Mouse (Mus musculus) hindbrain, postnatal 0 days (tissue): ENCODE data around the gene Tagln2. TPM values are rescaled to one million over a fixed set of nuclear protein-coding genes. Genes with fewer than 3 reads are reported as not detected.
A peak's percentile ranks its signal among the peaks of the same experiment; 100 is the strongest.

Experiments
- ATAC-seq: fragments of 200-750 bp; cut with Nextera tagmentation; 2 replicates; pipeline ENCODE4 v1.8.0; 2017; ENCODE audit warnings: mild to moderate bottlenecking, moderate TSS enrichment, moderate library complexity
- DNase-seq: peaks from one replicate; pipeline ENCODE4 v3.0.0-alpha.2; 2015; ENCODE audit warnings: low spot score
- H3K27ac ChIP-seq: fragments of 300-500 bp; sonication (generic); 2 replicates; pipeline ENCODE4 v1.5.1; 2014; ENCODE audit warnings: mild to moderate bottlenecking
- H3K27me3 ChIP-seq: fragments of 300-500 bp; sonication (generic); 2 replicates; pipeline ENCODE4 v1.6.1; 2014; ENCODE audit warnings: low read length, mixed read lengths; ENCODE audit not compliant: insufficient read depth
- H3K36me3 ChIP-seq: fragments of 300-500 bp; sonication (generic); 2 replicates; pipeline ENCODE4 v1.6.1; 2014; ENCODE audit warnings: low read length, mixed read lengths; ENCODE audit not compliant: insufficient read depth
- H3K4me1 ChIP-seq: fragments of 300-500 bp; sonication (generic); 2 replicates; pipeline ENCODE4 v1.6.1; 2014; ENCODE audit warnings: antibody characterized with exemption, low read length, mixed read lengths; ENCODE audit not compliant: insufficient read depth
- H3K4me2 ChIP-seq: fragments of 300-500 bp; sonication (generic); 2 replicates; pipeline ENCODE4 v1.6.1; 2014; ENCODE audit warnings: low read depth, mild to moderate bottlenecking, low read length, moderate library complexity, mixed read lengths
- H3K4me3 ChIP-seq: fragments of 300-500 bp; sonication (generic); 2 replicates; pipeline ENCODE4 v1.5.1; 2014; ENCODE audit warnings: low read length
- H3K9ac ChIP-seq: fragments of 300-500 bp; sonication (generic); replicated peaks from 2 replicates; pipeline ENCODE4 v1.6.1; 2014; ENCODE audit warnings: mild to moderate bottlenecking, low read length, moderate library complexity, mixed read lengths
- H3K9me3 ChIP-seq: fragments of 300-500 bp; sonication (generic); 2 replicates; pipeline ENCODE4 v1.6.1; 2016; ENCODE audit warnings: low read length, mixed read lengths
- CTCF ChIP-seq: IDR thresholded peaks from 2 replicates; pipeline ENCODE4 v1.5.1; 2016; ENCODE audit warnings: antibody characterized with exemption, control low read depth, low read depth
- WGBS: fragments of 180-500 bp; shearing (Covaris S2); extraction: QIAGEN DNeasy Blood & Tissue Kit; methylation state at CpG from one replicate; pipeline ENCODE4 v1.1.7; 2014; 5-methylcytosine and 5-hydroxymethylcytosine counted together
- polyA plus RNA-seq: library from polyadenylated mRNA; unstranded; fragments of >200 nt; fragmentation: Nextera tagmentation; extraction: Ambion mirVana; gene quantifications from 2 replicates; pipeline ENCODE4 v1.2.1, GENCODE M21; 2015
- total RNA-seq: library from RNA; depleted of rRNA; stranded (reverse); fragments of >200 nt; gene quantifications from 2 replicates; pipeline ENCODE4 v1.2.3, GENCODE M21; 2014

Gene Tagln2
- total and polyA plus RNA-seq, 2 experiments from 2014 or later, result 45.1 to 59.2 TPM

- Histone ChIP-seq H3K9ac (no peak overlapping the region), H3K4me1 (peaks cover 17% of the 10 kb centered on the region), H3K4me2 (no peak overlapping the region), H3K4me3 (no peak overlapping the region), H3K9me3 (no peaks in the 10 kb centered on the region), H3K27ac (no peak overlapping the region), H3K27me3 (no peaks in the 10 kb centered on the region), H3K36me3 (no peaks in the 10 kb centered on the region)
- no peak for DNase-seq
- no peak for ATAC-seq
- 89% methylated on average over 4 of the region's 4 CpGs for WGBS
- no peak for TF ChIP-seq CTCF
Observed at GRCm38 (mm10) chr1:172480376-172480775, 19.5 kb upstream of the Tagln2 start.

GRCm38 (mm10) chr1:172481111-172481510 is 18.7 kb upstream of the Tagln2 start:
- no peak for DNase-seq
- no peak overlapping the region for H3K27ac ChIP-seq
- H3K36me3 ChIP-seq, result no peaks in the 10 kb centered on the region
- no peak for TF ChIP-seq CTCF
- ATAC-seq, result no peak
- peak overlapping the region; percentile 62 for H3K4me3 ChIP-seq
- no peaks in the 10 kb centered on the region for H3K27me3 ChIP-seq
- peak overlapping the region; percentile 88 for H3K4me2 ChIP-seq
- WGBS, result 23% methylated on average over 13 of the region's 13 CpGs
- peak overlapping the region; percentile 49; the same call in 1 of the 2 replicates for H3K9ac ChIP-seq
- peaks cover 24% of the 10 kb centered on the region for H3K4me1 ChIP-seq
- no peaks in the 10 kb centered on the region for H3K9me3 ChIP-seq

- no peaks in the 10 kb centered on the region for H3K27me3 ChIP-seq
- TF ChIP-seq CTCF, result peak; percentile 76
- ATAC-seq (peak; percentile 94), DNase-seq (peak; percentile 97)
- H3K4me2 ChIP-seq, result peak within 1 kb of the TSS; percentile 88
- H3K9me3 ChIP-seq, result no peaks in the 10 kb centered on the region
- peak within 1 kb of the TSS; percentile 62 for H3K4me3 ChIP-seq
- H3K27ac ChIP-seq, result no peak within 1 kb of the TSS
- peaks cover 29% of the 10 kb centered on the region for H3K4me1 ChIP-seq
- no peaks in the 10 kb centered on the region for H3K36me3 ChIP-seq
- 1% methylated on average over 38 of the region's 38 CpGs for WGBS
- H3K9ac ChIP-seq, result peak within 1 kb of the TSS; percentile 49
Observed at GRCm38 (mm10) chr1:172481540-172482280, 18.1 kb upstream of the Tagln2 start, which contains the start of gene Igsf9. Gene Igsf9 (plus strand): TSS chr1:172481788.

GRCm38 (mm10) chr1:172482518-172483360 is 17.1 kb upstream of the Tagln2 start:
- no peak overlapping the region for H3K27ac ChIP-seq
- peak overlapping the region; percentile 62 for H3K4me3 ChIP-seq
- H3K4me1 ChIP-seq, result peaks cover 29% of the 10 kb centered on the region
- no peaks in the 10 kb centered on the region for H3K27me3 ChIP-seq
- peak overlapping the region; percentile 49 for H3K9ac ChIP-seq
- DNase-seq (no peak), ATAC-seq (peak; percentile 0; the same call in 1 of the 2 replicates)
- H3K9me3 ChIP-seq, result no peaks in the 10 kb centered on the region
- H3K4me2 ChIP-seq, result peak overlapping the region; percentile 88
- WGBS, result 7% methylated on average over 12 of the region's 12 CpGs
- TF ChIP-seq CTCF, result no peak
- no peaks in the 10 kb centered on the region for H3K36me3 ChIP-seq

- ATAC-seq, result no peak
- Histone ChIP-seq H3K4me1 (peaks cover 29% of the 10 kb centered on the region), H3K9me3 (no peaks in the 10 kb centered on the region), H3K27ac (no peak overlapping the region), H3K9ac (peak overlapping the region; percentile 49), H3K4me3 (peak overlapping the region; percentile 62), H3K4me2 (peak overlapping the region; percentile 88), H3K36me3 (no peaks in the 10 kb centered on the region), H3K27me3 (no peaks in the 10 kb centered on the region)
- peak; percentile 30; the same call in 1 of the 2 replicates for TF ChIP-seq CTCF
- WGBS, result 21% methylated on average over 4 of the region's 4 CpGs
- peak; percentile 52 for DNase-seq
Observed at GRCm38 (mm10) chr1:172483361-172483660, 16.5 kb upstream of the Tagln2 start.

GRCm38 (mm10) chr1:172484236-172484635 is 15.6 kb upstream of the Tagln2 start:
- no peak for TF ChIP-seq CTCF

More at GRCm38 (mm10) chr1:172484236-172484635, 15.6 kb upstream of the Tagln2 start:
- peak overlapping the region; percentile 88 for H3K4me2 ChIP-seq
- 0 out of 2 replicates have a peak overlapping the region, but pooled peaks have one; percentile 0 for H3K4me3 ChIP-seq
- no peak overlapping the region for H3K9ac ChIP-seq
- ATAC-seq, result no peak
- H3K36me3 ChIP-seq, result no peaks in the 10 kb centered on the region
- 36% methylated on average over 11 of the region's 11 CpGs for WGBS
- H3K27me3 ChIP-seq, result no peaks in the 10 kb centered on the region
- no peak overlapping the region for H3K27ac ChIP-seq
- no peak for DNase-seq
- peaks cover 29% of the 10 kb centered on the region for H3K4me1 ChIP-seq
- no peaks in the 10 kb centered on the region for H3K9me3 ChIP-seq
